Mouse (Mus musculus): ENCODE measurements around the gene Tnnc1. TPM values are rescaled to one million over a fixed set of nuclear protein-coding genes. Genes with fewer than 3 reads are reported as not detected.

Gene Tnnc1
- polyA plus RNA-seq, 1 experiment from 2014 or later: 1.6 TPM

DNA sequence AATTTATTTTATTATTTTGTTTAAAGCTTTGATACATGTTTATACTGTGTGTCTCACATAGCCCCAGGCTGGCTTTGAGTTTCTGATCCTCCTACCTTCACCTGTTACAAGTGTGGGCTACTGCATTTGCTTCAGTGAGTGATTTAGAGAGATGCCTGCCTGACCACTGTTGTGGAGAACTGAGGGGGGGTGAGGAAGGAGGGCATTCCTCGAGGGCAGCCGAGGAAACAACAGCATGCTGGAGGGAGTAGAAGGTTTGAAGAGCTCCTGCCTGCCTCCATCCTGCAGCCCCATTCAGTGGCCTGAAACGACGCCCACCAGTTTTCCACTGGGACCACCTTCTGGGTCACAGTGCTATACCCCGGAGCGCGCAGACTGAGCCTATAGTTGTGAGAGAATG lies 42.7 kb upstream of the Tnnc1 start:
- no peak overlapping the region for H3K4me3 ChIP-seq (ENCODE audit: low read depth, low read length)
- no peaks in the 10 kb centered on the region for H3K27me3 ChIP-seq (replicated peaks; ENCODE audit: control insufficient read depth, insufficient read depth, low read length)
- H3K27ac ChIP-seq (ENCODE audit: low read depth, low read length): no peak overlapping the region
- no peaks in the 10 kb centered on the region for H3K9me3 ChIP-seq (ENCODE audit: control insufficient read depth)
- no peak overlapping the region for H3K4me2 ChIP-seq (replicated peaks; ENCODE audit: low read depth)
- no peak for ATAC-seq
- H3K4me1 ChIP-seq (replicated peaks; ENCODE audit: control insufficient read depth, insufficient read depth, low read length): 0 out of 2 replicates have a peak, but pooled peaks cover under 1% of the 10 kb centered on the region
- WGBS: 59% methylated on average over 7 of the region's 7 CpGs
- TF ChIP-seq CTCF (IDR thresholded peaks at IDR 0.05; ENCODE audit: low read depth): no peak
- H3K36me3 ChIP-seq (ENCODE audit: control insufficient read depth, insufficient read depth): no peaks in the 10 kb centered on the region; the same call in 1 of the 2 replicates
- no peak overlapping the region for H3K9ac ChIP-seq (ENCODE audit: low read depth, low read length)

- 46% methylated on average over 10 of the region's 10 CpGs for WGBS
- no peak for TF ChIP-seq CTCF (IDR thresholded peaks at IDR 0.05; ENCODE audit: low read depth)
- Histone ChIP-seq H3K9ac (ENCODE audit: low read depth, low read length) (no peak overlapping the region), H3K4me3 (ENCODE audit: low read depth, low read length) (no peak overlapping the region), H3K4me2 (replicated peaks; ENCODE audit: low read depth) (0 out of 2 replicates have a peak overlapping the region, but pooled peaks have one; percentile 35), H3K27ac (ENCODE audit: low read depth, low read length) (no peak overlapping the region), H3K9me3 (ENCODE audit: control insufficient read depth) (no peaks in the 10 kb centered on the region), H3K4me1 (replicated peaks; ENCODE audit: control insufficient read depth, insufficient read depth, low read length) (no peaks in the 10 kb centered on the region), H3K36me3 (ENCODE audit: control insufficient read depth, insufficient read depth) (peaks cover 3% of the 10 kb centered on the region), H3K27me3 (replicated peaks; ENCODE audit: control insufficient read depth, insufficient read depth, low read length) (no peaks in the 10 kb centered on the region)
- no peak; the same call in 1 of the 2 replicates for ATAC-seq
Observed at GRCm38 (mm10) chr14:31165991-31166630, 42.0 kb upstream of the Tnnc1 start.

GRCm38 (mm10) chr14:31166827-31167226 lies 41.3 kb upstream of the Tnnc1 start:
- WGBS: 59% methylated on average over 9 of the region's 9 CpGs
- Histone ChIP-seq H3K27ac (ENCODE audit: low read depth, low read length) (no peak overlapping the region), H3K27me3 (replicated peaks; ENCODE audit: control insufficient read depth, insufficient read depth, low read length) (no peaks in the 10 kb centered on the region), H3K4me3 (ENCODE audit: low read depth, low read length) (0 out of 2 replicates have a peak overlapping the region, but pooled peaks have one; percentile 1), H3K9ac (ENCODE audit: low read depth, low read length) (0 out of 2 replicates have a peak overlapping the region, but pooled peaks have one; percentile 7), H3K4me2 (replicated peaks; ENCODE audit: low read depth) (peak overlapping the region; percentile 35; the same call in 1 of the 2 replicates), H3K4me1 (replicated peaks; ENCODE audit: control insufficient read depth, insufficient read depth, low read length) (no peaks in the 10 kb centered on the region), H3K36me3 (ENCODE audit: control insufficient read depth, insufficient read depth) (peaks cover 10% of the 10 kb centered on the region), H3K9me3 (ENCODE audit: control insufficient read depth) (no peaks in the 10 kb centered on the region)
- ATAC-seq: no peak
- TF ChIP-seq CTCF (IDR thresholded peaks at IDR 0.05; ENCODE audit: low read depth): no peak

GRCm38 (mm10) chr14:31168425-31168824 lies 39.7 kb upstream of the Tnnc1 start, which contains the start of gene Stab1:
Gene Stab1, minus strand, starts transcription at chr14:31168641.
- Histone ChIP-seq H3K36me3 (ENCODE audit: control insufficient read depth, insufficient read depth) (peaks cover 26% of the 10 kb centered on the region), H3K27ac (ENCODE audit: low read depth, low read length) (peak within 1 kb of the TSS; percentile 36; the same call in 1 of the 2 replicates), H3K9ac (ENCODE audit: low read depth, low read length) (no peak within 1 kb of the TSS), H3K4me2 (replicated peaks; ENCODE audit: low read depth) (peak within 1 kb of the TSS; percentile 35), H3K9me3 (ENCODE audit: control insufficient read depth) (no peaks in the 10 kb centered on the region), H3K4me1 (replicated peaks; ENCODE audit: control insufficient read depth, insufficient read depth, low read length) (no peaks in the 10 kb centered on the region), H3K27me3 (replicated peaks; ENCODE audit: control insufficient read depth, insufficient read depth, low read length) (no peaks in the 10 kb centered on the region), H3K4me3 (ENCODE audit: low read depth, low read length) (peak within 1 kb of the TSS; percentile 3; the same call in 1 of the 2 replicates)
- ATAC-seq: no peak
- no peak for TF ChIP-seq CTCF (IDR thresholded peaks at IDR 0.05; ENCODE audit: low read depth)
- WGBS: 35% methylated on average over 10 of the region's 10 CpGs

DNA sequence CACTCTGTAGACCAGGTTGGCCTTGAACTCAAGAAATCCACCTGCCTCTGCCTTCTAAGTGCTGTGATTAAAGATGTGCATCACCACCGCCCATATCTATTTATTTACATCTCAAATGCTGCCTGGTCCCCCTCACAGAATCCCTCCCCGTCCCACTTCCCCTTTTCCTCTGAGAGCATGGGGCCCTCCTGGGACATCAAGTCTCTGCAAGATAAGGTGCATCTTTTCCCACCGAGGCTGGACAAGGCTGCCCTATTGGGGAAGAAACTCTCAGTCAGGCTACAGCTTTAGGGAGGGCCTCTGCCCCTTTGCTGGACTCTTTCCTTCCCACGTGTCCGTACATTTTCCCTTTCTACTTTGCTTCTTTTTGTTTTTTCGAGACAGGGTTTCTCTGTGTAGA lies 38.6 kb upstream of the Tnnc1 start:
- no peak overlapping the region for H3K4me2 ChIP-seq (replicated peaks; ENCODE audit: low read depth)
- 68% methylated on average over 6 of the region's 6 CpGs for WGBS
- no peak for TF ChIP-seq CTCF (IDR thresholded peaks at IDR 0.05; ENCODE audit: low read depth)
- H3K27ac ChIP-seq (ENCODE audit: low read depth, low read length): no peak overlapping the region
- no peak overlapping the region for H3K9ac ChIP-seq (ENCODE audit: low read depth, low read length)
- no peaks in the 10 kb centered on the region for H3K9me3 ChIP-seq (ENCODE audit: control insufficient read depth)
- H3K4me1 ChIP-seq (replicated peaks; ENCODE audit: control insufficient read depth, insufficient read depth, low read length): no peaks in the 10 kb centered on the region
- no peaks in the 10 kb centered on the region for H3K27me3 ChIP-seq (replicated peaks; ENCODE audit: control insufficient read depth, insufficient read depth, low read length)
- no peak for ATAC-seq
- H3K4me3 ChIP-seq (ENCODE audit: low read depth, low read length): no peak overlapping the region
- H3K36me3 ChIP-seq (ENCODE audit: control insufficient read depth, insufficient read depth): peaks cover 37% of the 10 kb centered on the region

GRCm38 (mm10) chr14:31170963-31171362 lies 37.1 kb upstream of the Tnnc1 start:
- 78% methylated on average over 13 of the region's 13 CpGs for WGBS
- Histone ChIP-seq H3K27ac (ENCODE audit: low read depth, low read length) (no peak overlapping the region), H3K36me3 (ENCODE audit: control insufficient read depth, insufficient read depth) (peaks cover 51% of the 10 kb centered on the region)

More at GRCm38 (mm10) chr14:31170963-31171362, 37.1 kb upstream of the Tnnc1 start:
- no peak overlapping the region for H3K9ac ChIP-seq (ENCODE audit: low read depth, low read length)
- H3K4me2 ChIP-seq (replicated peaks; ENCODE audit: low read depth): no peak overlapping the region
- H3K4me1 ChIP-seq (replicated peaks; ENCODE audit: control insufficient read depth, insufficient read depth, low read length): no peaks in the 10 kb centered on the region
- TF ChIP-seq CTCF (IDR thresholded peaks at IDR 0.05; ENCODE audit: low read depth): no peak
- no peak overlapping the region for H3K4me3 ChIP-seq (ENCODE audit: low read depth, low read length)
- no peak for ATAC-seq
- no peaks in the 10 kb centered on the region for H3K9me3 ChIP-seq (ENCODE audit: control insufficient read depth)
- H3K27me3 ChIP-seq (replicated peaks; ENCODE audit: control insufficient read depth, insufficient read depth, low read length): no peaks in the 10 kb centered on the region
